Mouse (Mus musculus) thymus, adult 18-20 months (tissue): Measurements from ENCODE around the gene Nckap1l.

Experiments used
- DNase-seq, 2 experiments: peaks; one replicate each; pipeline ENCODE4 v3.0.0; 2022; ENCODE audit warnings: mixed read lengths in 2 of 2

Gene Nckap1l

DNA sequence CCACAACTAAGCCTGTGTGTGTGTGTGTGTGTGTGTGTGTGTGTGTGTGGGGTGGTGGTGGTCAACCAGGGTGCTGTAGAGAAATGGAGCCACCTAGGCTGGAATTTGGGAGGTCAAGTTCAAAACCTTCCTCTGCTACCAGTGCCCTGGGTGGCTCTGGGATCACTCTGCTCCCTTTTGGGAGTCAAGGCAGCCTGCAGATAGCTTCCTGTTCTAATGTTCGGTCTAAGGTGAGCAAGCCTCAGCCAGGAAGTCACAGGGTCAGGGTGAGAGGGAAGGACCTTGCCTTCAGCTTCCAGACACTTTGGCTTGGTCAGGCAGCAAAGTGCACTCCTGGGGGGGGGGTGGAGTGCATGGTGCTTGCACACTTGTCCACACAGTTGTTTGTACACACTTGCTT lies 87.1 kb downstream of the Nckap1l start:
- no peak for DNase-seq

DNA sequence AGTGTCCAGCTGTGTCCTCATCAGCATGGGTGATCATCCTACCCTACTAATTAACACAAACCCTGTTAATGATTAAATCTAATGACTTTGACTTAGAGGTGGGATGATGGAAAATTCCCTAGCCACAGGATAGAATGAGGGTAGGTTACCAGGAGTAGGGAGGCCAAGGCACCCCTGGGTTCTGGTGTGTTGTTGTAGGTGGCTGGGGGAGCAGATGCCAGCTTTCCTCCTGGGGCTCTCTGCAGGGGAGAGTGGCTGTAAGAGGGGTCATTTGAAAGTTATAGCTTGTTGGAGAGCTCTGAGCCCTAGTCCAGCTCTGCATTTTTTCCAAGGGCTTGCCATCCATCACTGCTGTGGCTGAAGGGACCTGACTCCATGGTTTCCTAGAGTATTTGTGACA lies 88.9 kb downstream of the Nckap1l start:
- DNase-seq = no peak

GRCm38 (mm10) chr15:103547983-103548382 lies 94.4 kb downstream of the Nckap1l start:
- no peak for DNase-seq
